Mouse (Mus musculus) neural tube, embryonic 14.5 days (tissue): ENCODE measurements around the gene 4930404H24Rik. TPM values are rescaled to one million over a fixed set of nuclear protein-coding genes. Genes with fewer than 3 reads are reported as not detected.

Experiments used
- ATAC-seq: fragments of 200-750 bp; cut with Nextera tagmentation; 2 replicates; pipeline ENCODE4 v1.8.0; 2017; ENCODE audit warnings: low read depth, mild to moderate bottlenecking, moderate TSS enrichment, moderate library complexity
- H3K27ac ChIP-seq: fragments of 300-500 bp; sonication (generic); 2 replicates; pipeline ENCODE4 v1.5.1; 2014; ENCODE audit warnings: low read depth, mild to moderate bottlenecking, control low read depth, low read length, moderate library complexity, mixed read lengths
- H3K27me3 ChIP-seq: fragments of 300-500 bp; sonication (generic); 2 replicates; pipeline ENCODE4 v1.6.1; 2014; ENCODE audit warnings: low read length; ENCODE audit not compliant: control insufficient read depth, insufficient read depth
- H3K36me3 ChIP-seq: fragments of 300-500 bp; sonication (generic); 2 replicates; pipeline ENCODE4 v1.6.1; 2014; ENCODE audit warnings: low read length, mixed read lengths; ENCODE audit not compliant: control insufficient read depth, insufficient read depth
- H3K4me1 ChIP-seq: fragments of 300-500 bp; sonication (generic); 2 replicates; pipeline ENCODE4 v1.6.1; 2014; ENCODE audit warnings: low read length; ENCODE audit not compliant: control insufficient read depth, insufficient read depth
- H3K4me2 ChIP-seq: fragments of 300-500 bp; sonication (generic); 2 replicates; pipeline ENCODE4 v1.6.1; 2014; ENCODE audit warnings: mild to moderate bottlenecking, low read depth, low read length, control low read depth
- H3K4me3 ChIP-seq: fragments of 300-500 bp; sonication (generic); 2 replicates; pipeline ENCODE4 v1.5.1; 2014; ENCODE audit warnings: low read depth, low read length, control low read depth, mixed read lengths
- H3K9ac ChIP-seq: fragments of 300-500 bp; sonication (generic); replicated peaks from 2 replicates; pipeline ENCODE4 v1.6.1; 2014; ENCODE audit warnings: low read depth, mild to moderate bottlenecking, control low read depth, low read length, mixed read lengths
- H3K9me3 ChIP-seq: fragments of 300-500 bp; sonication (generic); 2 replicates; pipeline ENCODE4 v1.6.1; 2016; ENCODE audit warnings: low read length; ENCODE audit not compliant: control insufficient read depth
- WGBS: fragments of 180-500 bp; shearing (Covaris S2); extraction: QIAGEN DNeasy Blood & Tissue Kit; methylation state at CpG from one replicate; pipeline ENCODE4 v1.1.7; 2014; 5-methylcytosine and 5-hydroxymethylcytosine counted together
- polyA plus RNA-seq: library from polyadenylated mRNA; unstranded; fragments of >200 nt; fragmentation: Nextera tagmentation; extraction: Ambion mirVana; gene quantifications from 2 replicates; pipeline ENCODE4 v1.2.1, GENCODE M21; 2014

4930404H24Rik gene
- polyA plus RNA-seq = not detected in 2 replicates

DNA sequence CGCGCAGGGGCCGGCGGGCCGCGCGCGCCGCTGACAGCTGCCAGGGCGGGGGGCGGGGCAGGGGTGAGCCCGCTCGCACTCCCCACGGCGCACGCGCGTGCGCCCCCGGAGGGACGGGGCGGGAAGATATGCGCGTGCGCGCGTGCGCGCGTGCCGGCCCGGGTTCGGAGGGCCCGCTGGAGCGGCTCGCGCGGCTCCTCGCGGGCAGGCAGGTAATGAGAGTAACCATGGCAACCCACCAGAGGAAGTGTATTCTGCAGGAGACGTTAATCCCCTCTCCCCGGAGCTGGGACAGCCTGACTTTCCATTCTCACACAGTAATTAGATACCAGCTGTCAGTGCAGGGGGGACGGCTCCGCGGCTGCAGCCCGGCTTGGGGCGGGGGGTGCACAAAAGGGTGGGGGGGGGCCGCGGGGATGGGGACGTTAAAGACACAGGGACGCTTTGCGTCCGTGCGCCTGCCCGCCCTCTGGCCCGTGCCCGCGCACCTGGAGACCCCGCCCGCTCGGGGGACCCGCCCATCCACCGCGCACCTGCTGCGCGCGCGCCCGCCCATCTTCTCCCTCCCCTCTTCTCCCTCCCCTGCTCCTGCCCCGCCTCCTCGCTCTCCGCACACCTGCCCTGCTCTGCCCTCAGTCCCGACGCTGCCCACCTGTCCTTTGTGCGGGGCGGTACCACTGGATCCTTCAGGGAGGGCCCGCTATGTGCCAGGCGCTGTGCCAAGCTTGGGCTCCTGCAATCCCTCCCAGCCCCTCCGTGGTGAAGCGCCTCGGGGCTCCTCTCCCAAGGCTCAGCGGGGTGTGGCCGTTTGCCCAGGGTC is at the start of gene 4930404H24Rik:
Gene 4930404H24Rik, plus strand, starts transcription at position 218 of the 820 bp plus-strand sequence.
- WGBS = under 1% methylated on average over 62 of the region's 83 CpGs
- Histone ChIP-seq H3K4me2 (peak within 1 kb of the TSS; percentile 90), H3K27me3 (no peaks in the 10 kb centered on the region), H3K9me3 (no peaks in the 10 kb centered on the region), H3K36me3 (no peaks in the 10 kb centered on the region), H3K9ac (peak within 1 kb of the TSS; percentile 76), H3K4me1 (peaks cover 38% of the 10 kb centered on the region), H3K4me3 (peak within 1 kb of the TSS; percentile 53), H3K27ac (peak within 1 kb of the TSS; percentile 97)
- peak; percentile 90 for ATAC-seq

DNA sequence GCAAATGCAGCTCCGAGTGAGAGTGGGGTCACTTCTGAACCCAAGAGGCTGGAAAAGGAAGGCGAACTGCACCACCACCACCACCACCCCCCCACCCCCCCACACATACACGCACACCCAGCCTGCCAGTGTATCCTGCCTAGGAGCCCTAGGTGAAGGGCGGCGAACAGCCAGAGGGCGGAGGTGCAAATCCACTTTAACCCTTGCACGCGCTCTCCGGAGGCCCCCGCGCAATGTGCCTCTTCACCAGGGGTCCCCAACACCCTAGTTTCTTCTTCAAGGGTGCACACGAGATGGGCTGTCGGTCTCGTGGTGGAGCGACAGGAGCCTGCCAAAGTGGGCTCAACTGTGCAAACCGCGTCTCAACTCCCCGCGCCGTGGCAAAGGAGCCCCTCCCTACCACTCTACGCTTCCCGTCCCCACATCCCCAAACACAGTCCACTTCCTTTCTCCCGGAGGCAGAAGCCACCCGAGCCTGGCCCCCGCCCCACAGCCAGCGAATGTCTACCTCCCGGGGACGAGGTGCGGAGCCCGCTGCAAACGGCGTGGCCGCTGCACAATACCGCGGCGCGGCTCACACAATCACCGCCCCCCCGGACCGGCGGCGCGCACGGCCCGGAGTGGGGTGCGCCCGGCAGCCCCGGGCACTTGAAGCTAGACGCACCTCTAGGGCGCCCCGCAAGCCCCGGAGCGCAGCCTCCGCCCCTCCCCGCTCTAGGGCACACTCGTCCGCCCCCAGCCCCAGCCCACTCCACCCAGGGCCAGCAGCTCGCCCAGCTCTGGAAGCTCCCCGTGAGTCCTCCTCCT is 49.0 kb upstream of the 4930404H24Rik start:
- peak; percentile 60 for ATAC-seq
- H3K4me2 ChIP-seq = peak overlapping the region; percentile 79
- H3K4me1 ChIP-seq = peaks cover 32% of the 10 kb centered on the region
- peak overlapping the region; percentile 96 for H3K4me3 ChIP-seq
- H3K9me3 ChIP-seq = no peaks in the 10 kb centered on the region
- H3K27me3 ChIP-seq = no peaks in the 10 kb centered on the region
- H3K9ac ChIP-seq = peak overlapping the region; percentile 93
- no peaks in the 10 kb centered on the region for H3K36me3 ChIP-seq
- under 1% methylated on average over 37 of the region's 59 CpGs for WGBS
- H3K27ac ChIP-seq = peak overlapping the region; percentile 98

DNA sequence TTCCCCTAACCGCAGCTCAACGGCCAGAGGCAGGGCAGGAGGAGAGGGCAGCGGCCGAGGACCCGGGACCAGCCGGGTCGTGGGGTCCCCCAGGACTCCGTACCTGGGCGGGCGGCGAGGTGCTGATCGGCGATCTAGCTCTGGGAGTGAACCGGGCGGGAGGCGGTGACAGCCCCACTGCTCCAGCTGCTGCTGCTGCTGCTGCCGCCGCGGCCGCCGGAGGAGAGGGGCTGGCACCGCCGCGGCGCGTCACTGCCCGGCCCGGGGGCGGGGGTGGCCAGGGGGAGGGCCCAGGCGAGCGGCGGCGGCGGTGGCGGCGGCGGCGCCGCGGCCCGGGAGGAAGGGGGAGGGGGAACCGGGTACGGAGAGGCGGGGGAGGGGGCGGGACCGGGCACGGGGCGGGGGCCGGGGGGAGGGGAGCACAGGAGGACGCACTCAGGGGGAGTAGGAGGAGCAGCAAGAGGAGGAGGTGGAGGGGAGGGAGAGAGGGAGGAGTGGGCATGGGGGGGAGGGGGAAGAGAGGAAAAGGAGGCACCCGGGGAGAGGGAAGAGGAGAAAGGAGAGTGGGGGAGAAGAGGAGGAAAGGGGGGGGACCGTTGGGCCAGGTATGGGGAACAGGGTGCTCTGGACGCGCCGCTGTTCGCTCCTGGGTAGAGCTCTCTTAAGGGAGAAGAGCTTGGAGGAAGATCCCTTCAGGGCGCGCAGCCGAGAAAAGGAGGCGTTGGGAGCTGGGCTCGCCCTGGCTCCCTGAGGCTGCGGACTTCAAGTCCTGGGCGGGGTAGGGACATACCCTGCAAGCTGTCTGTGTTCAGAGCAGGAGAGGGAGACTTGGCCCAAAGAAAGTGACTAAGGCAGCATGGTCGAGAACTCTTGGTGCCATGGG is 48.1 kb upstream of the 4930404H24Rik start:
- Histone ChIP-seq H3K36me3 (no peaks in the 10 kb centered on the region), H3K4me1 (peaks cover 32% of the 10 kb centered on the region), H3K9ac (peak overlapping the region; percentile 93), H3K27ac (peak overlapping the region; percentile 98), H3K9me3 (no peaks in the 10 kb centered on the region), H3K4me3 (peak overlapping the region; percentile 96), H3K4me2 (peak overlapping the region; percentile 79), H3K27me3 (no peaks in the 10 kb centered on the region)
- ATAC-seq = peak; percentile 74
- WGBS = 3% methylated on average over 24 of the region's 64 CpGs

DNA sequence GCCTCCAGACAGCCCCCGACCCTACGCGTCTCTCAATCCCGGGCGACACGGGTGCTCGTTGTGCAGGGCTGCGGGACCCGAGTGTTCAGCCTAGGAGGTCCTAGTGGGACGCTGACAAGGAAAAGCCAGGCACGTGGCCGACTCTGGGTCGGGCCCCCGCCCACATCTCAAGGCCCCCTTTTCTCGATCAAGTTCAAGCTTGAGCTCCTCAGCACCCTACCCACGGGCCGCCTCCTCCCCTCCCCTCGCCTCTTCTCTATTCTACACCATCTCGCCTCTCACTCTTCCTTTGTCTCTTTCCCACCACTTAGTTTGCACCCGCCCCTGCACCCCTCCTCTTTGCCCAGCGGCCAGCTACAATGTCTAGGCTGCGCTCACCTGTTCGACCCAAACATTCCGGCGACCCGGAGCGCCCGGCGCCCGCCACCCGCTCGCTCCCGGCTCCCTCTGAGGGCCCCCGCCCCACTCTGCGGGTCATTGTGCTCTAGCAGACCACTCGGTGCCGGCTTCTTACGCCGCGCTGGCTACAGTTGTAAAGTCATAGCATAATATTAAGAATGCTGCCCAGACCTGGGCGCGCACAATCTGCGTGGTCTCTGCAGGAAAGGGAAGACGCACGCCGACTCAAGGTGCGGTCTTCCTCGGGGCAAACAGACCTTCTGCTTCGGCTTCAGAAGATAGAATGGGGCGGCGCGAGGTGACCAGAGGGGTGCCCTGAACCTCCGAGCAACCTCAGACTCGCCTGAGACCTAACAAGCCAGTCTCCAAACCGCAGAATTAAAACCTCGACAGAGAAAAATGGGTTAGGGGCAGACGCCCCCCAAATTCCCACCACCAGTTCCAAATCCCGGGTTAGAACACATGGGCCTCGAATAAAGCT is 47.2 kb upstream of the 4930404H24Rik start:
- under 1% methylated on average over 56 of the region's 59 CpGs for WGBS
- H3K36me3 ChIP-seq = no peaks in the 10 kb centered on the region
- peak overlapping the region; percentile 79 for H3K4me2 ChIP-seq
- no peaks in the 10 kb centered on the region for H3K9me3 ChIP-seq
- peaks cover 30% of the 10 kb centered on the region for H3K4me1 ChIP-seq
- H3K4me3 ChIP-seq = peak overlapping the region; percentile 96
- H3K27me3 ChIP-seq = no peaks in the 10 kb centered on the region
- H3K27ac ChIP-seq = peak overlapping the region; percentile 98
- ATAC-seq = peak; percentile 58
- H3K9ac ChIP-seq = peak overlapping the region; percentile 93

DNA sequence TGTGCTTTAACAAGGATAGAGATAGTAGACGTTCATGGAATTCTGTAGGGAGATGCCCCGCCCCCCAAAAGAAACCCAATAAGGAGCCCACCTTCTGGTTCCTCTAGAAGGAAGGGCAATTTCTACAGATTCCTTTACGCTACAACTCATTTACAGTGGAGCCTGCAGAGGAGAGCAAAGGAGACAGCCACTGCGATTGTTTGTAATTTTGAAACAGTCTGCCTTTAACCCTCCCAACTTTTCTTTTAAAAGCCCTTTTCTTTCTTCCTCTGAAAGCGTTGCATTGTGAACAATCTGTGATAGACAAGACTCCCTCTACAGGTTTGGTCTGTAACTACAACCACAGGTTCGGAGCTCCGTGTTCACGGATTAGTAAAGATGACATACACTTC is 46.6 kb upstream of the 4930404H24Rik start:
- Histone ChIP-seq H3K4me1 (peaks cover 23% of the 10 kb centered on the region), H3K9ac (peak overlapping the region; percentile 93), H3K4me3 (peak overlapping the region; percentile 96), H3K9me3 (no peaks in the 10 kb centered on the region), H3K27ac (peak overlapping the region; percentile 98), H3K27me3 (no peaks in the 10 kb centered on the region), H3K4me2 (peak overlapping the region; percentile 79), H3K36me3 (no peaks in the 10 kb centered on the region)
- no peak for ATAC-seq
- WGBS = 0% methylated on average over 8 of the region's 8 CpGs

DNA sequence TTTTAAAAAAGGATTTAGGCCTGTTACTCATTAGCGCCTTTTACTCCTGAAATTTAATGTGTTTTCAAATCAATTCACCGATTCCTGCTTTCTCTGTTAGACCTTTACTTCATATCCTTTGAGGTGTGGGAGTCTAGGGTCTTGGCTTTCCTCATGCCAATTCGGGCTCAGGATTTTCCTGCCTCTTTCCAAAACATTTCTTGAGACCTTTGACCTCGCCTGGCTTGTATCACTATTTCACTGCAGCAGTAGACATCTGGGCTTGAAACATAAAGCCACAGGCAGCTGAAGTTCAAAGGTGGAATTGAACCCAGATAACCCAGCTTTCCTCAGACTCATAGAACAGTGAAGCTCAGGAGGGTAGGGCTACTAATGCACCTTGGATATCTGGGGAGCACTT is 46.1 kb upstream of the 4930404H24Rik start:
- Histone ChIP-seq H3K9ac (no peak overlapping the region), H3K36me3 (no peaks in the 10 kb centered on the region), H3K9me3 (no peaks in the 10 kb centered on the region), H3K27me3 (no peaks in the 10 kb centered on the region), H3K4me1 (peaks cover 19% of the 10 kb centered on the region), H3K27ac (peak overlapping the region; percentile 98; the same call in 1 of the 2 replicates), H3K4me3 (no peak overlapping the region), H3K4me2 (no peak overlapping the region)
- ATAC-seq = no peak
- 26% methylated on average over 4 of the region's 4 CpGs for WGBS

DNA sequence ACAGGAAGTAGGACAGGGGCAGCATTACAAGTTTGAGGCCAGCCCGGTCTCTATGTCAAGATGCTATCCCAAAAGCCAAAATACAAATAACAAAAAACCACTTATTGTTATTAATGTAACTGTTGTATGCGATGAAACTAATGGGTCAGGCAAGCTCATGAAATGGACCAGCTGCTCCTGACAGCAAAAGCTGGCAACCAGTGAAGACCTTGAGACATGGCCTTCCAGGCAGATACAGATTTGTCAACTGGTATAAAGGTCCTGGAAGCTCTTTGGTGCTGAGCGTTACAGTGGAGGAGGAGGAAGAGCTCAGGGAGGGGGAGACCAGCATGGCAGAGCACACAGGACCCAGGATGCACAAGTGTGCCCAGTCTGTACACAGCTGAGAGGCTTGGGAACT is 44.9 kb upstream of the 4930404H24Rik start:
- no peak overlapping the region for H3K27ac ChIP-seq
- no peak for ATAC-seq
- peaks cover 6% of the 10 kb centered on the region for H3K4me1 ChIP-seq
- WGBS = 86% methylated on average over 3 of the region's 3 CpGs
- no peak overlapping the region for H3K4me3 ChIP-seq
- H3K36me3 ChIP-seq = no peaks in the 10 kb centered on the region
- no peak overlapping the region for H3K9ac ChIP-seq
- H3K9me3 ChIP-seq = no peaks in the 10 kb centered on the region
- H3K27me3 ChIP-seq = no peaks in the 10 kb centered on the region
- no peak overlapping the region for H3K4me2 ChIP-seq

DNA sequence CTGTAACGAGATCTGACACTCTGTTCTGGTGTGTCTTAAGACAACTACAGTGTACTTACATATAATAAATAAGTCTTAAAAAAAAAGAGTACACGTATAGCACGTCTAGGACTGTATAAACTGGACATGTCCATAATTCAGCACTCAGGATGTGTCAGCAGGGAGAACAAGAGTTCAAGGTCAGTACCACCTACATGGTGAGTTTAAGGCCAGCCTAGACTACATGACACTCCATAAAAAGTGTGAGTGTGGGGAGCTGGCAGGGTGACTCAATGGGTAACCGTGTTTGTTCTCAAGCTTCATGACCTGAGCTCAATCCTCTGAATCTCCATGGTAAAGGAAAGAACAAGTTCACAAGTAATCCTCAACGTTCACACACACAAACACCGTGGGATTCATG is 44.1 kb upstream of the 4930404H24Rik start:
- 84% methylated on average over 6 of the region's 6 CpGs for WGBS
- H3K9me3 ChIP-seq = no peaks in the 10 kb centered on the region
- H3K9ac ChIP-seq = no peak overlapping the region
- H3K4me2 ChIP-seq = no peak overlapping the region
- no peaks in the 10 kb centered on the region for H3K36me3 ChIP-seq
- H3K27ac ChIP-seq = no peak overlapping the region
- no peak overlapping the region for H3K4me3 ChIP-seq
- no peaks in the 10 kb centered on the region for H3K27me3 ChIP-seq
- H3K4me1 ChIP-seq = peaks cover 3% of the 10 kb centered on the region; the same call in 1 of the 2 replicates
- no peak for ATAC-seq
